Mouse (Mus musculus): ENCODE measurements at regions not wholly inside any gene's neighbourhood (a gene's known extent, or its start where the extent isn't known, plus 50 kb on each side); places are given as distances from the start of the nearest gene placed in this dataset.

DNA sequence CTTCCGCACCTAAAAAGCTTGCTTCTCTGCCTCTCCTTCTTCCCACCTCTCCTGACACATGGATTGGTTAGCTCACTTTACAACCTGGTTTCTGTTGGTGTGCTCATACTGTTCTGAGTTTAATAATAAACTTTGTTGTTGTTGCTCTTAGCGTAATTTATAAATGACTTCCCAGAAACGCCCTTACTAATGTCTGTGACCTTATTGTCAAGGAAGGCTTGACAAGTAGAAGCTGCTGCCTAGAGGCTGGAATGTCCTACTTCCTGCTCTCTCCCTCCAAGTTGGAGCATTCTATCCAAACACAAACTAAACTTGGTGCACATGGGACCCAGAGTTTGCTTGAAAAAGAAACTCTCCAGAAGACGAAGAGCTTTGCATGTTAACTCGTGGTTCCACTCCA lies 86.9 kb upstream of the Cerkl start:
- no peak for TF ChIP-seq CTCF (IDR thresholded peaks at IDR 0.05; ENCODE audit: extremely low read depth, insufficient read depth, low read length)
- TF ChIP-seq POLR2A (IDR thresholded peaks at IDR 0.05; ENCODE audit: extremely low read depth, insufficient read depth, low read length) = no peak

All from cortical plate, adult 2 months (tissue).